Mouse (Mus musculus): ENCODE results near the gene Tcf7l2.

Tcf7l2 gene

DNA sequence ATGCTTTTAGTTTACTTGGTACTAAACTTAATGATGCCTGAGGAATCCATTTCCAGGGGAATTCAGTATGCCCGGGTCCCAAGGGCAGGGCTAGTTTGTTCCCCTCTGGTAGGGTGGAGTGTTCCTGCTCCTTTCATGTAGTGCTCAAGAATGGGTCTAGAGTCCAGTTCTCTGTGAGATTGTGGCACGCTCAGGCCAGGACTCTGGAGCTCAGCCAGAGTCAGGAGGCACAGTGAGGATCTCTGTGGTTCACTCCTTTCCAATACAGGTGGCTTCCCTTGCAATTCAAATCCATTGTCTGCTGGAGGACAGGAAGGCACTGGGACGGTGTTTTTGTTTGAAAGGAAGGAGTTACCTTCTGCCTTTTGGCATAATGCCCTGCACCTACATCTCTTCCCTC lies 56.2 kb downstream of the Tcf7l2 start:
- peak; percentile 66 for DNase-seq

DNA sequence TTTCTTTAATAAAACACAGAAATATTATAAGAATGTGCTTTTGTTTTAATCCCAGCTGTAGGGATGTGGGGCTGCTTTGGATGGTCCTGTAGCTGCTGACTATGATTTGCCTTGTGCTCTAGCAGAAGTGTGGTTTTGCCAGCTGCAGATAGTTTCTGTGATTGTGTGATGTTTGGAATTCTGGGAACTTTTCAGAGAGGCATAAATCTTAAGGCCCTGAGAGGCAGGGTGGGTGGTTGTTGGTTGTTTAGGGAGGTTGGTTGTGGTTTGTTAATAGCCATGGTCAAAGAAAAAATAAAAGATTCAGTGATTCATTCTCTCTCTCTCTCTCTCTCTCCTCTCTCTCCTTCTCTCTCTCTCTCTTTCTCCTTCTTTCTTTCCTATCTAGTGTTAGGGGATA lies 57.8 kb downstream of the Tcf7l2 start:
- no peak for DNase-seq

DNA sequence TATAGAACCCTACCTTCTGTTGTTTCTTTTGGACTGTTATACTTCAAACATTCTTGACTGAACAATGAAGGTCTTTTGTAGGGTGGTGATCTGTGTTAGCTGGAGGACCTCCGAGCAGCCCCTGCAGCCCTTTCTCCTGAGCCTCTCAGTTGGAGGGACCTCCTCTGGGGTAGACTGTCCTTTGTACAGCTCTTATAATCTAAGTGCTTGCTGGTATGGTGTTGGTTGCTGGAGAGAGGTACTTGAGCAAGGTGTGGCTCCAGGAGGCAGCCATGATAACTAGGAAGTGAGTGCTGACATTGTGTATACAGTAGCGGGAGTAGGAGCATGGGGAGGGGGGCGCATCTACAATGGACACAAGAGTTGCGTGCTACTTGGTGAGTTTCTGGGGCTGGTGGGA lies 58.4 kb downstream of the Tcf7l2 start:
- no peak for DNase-seq

DNA sequence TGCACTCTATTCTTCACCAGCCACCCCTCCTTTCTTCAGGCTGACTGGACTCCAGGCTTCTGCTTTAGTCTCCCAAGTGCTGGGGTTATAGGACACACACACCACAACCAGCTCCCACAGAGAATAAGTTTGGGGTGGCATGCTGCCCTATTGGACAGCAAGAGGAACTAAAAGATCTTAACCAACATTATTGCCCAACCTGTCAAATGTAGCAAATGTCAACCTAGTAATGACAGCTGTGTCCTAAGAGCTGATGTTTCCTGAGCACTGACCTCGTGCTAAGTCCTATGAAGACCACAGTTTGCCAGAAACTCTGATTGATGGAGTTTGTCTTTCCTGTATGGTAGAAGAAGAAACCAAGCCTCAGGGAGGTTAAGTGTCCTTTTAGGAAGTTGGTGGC lies 61.5 kb downstream of the Tcf7l2 start:
- DNase-seq: no peak

DNA sequence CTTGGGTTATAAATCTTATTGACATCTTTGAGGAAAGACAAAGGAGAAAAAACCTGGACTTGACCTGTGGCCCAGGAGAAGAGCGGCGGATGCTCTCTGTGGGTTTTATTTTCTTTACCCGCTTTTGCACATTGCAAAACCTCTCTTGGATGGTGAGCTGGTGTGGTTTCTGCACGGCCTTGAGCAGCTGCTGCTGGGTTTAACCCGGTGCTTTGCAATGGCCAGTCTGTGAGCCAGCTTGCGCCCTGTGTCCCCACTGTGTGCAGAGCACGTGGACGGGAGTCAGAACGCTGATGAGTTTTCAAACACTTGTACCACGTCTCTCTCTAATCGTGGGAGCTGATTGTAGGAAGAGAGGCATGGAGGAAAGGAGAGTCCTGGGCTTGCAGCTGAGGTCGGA lies 62.2 kb downstream of the Tcf7l2 start:
- DNase-seq: no peak

DNA sequence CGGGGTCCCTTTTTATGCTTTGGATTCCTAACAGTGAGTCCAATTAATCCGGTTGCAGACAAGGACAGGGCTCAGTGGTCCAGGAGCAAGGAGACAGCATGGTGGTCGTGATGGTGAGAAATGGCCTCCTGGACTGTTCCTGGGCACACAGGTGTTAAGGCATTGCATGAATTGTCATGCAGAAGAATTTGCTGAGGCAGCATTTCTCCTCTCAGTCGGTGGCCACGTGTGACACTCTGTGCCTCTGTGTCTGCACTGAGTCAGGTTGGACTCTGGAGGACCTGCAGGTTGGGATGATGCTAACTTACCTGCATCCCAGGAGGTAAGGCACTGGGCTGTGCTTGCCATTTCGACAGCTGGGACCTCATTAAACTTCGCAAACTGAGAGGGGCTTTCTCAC lies 63.2 kb downstream of the Tcf7l2 start:
- no peak for DNase-seq

DNA sequence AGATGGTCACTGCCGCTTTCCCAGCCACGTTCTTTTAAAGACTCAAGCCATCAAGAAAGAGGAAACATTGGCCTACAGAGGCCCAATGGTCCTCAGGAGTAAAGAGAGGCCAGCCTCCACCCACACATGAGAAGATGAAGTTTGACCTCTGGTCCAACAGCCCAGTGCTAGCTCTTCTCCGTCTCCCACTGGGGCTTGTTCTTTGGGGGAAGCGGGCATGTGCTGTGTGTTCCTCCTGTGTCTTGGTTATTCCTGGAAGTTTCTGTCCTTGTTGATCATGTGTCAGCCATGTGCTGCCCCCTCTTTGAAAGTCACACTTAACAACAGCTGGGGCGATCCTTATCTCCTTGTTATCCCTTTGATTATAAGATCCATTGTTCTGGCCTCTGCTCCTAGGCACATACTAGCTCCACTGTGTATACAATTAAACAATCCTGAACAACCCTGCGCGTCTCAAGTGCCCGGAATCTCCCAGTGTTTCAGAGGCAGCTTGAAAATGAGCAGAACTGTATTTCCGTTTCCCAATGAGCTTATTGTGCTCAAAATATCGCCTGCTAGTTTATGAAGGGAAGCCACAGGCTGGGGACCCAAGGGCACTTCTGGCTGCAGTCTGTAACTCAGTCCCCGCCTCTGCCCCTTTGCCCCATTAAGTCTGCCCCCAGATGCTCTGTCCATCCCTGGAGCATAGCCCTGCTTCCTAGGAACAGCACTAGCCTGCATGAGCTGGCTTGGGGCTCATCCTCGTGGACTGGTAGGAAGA lies 65.0 kb downstream of the Tcf7l2 start:
- DNase-seq: peak; percentile 39

DNA sequence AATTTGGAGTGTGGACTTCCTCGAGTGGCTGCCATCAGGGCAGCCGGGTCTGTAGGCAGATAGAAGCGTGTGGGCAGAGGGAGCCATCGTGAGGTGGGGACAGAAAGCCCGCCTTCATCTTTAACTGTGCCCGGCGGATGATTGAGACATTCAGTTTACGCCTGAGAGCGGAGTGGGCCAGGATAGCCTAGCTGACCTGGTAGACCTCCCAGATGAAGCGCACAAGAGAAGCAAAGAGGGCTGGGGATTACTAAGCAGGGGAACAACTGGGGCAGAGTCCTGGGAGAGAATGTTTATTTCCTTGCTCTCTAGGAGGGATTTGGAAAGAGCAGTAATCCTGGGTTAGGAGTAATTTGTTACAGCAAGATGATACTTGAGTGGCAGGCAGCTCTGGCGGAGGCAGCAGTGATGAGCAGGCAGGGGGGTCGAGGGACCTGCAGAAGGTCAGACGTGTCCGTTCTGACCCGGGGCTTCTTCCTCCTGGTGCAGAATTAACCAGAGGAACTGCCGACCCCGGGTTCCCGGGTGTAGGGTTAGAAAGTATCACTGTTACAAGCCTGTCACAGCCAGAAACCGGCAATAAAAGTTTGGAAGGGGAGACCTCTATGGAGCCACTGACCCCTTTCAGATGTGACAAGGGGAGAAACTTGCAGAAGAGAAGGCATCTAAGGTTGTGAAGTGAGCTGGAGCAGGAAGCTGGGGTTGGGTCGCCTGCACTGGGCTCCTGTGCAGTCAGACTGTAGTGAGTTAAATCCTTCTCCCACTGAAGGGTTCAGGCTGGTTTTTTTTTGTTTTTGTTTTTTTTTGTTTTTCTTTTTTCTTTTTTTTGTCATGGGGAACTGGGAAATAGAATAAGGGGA lies 65.8 kb downstream of the Tcf7l2 start:
- DNase-seq: no peak

DNA sequence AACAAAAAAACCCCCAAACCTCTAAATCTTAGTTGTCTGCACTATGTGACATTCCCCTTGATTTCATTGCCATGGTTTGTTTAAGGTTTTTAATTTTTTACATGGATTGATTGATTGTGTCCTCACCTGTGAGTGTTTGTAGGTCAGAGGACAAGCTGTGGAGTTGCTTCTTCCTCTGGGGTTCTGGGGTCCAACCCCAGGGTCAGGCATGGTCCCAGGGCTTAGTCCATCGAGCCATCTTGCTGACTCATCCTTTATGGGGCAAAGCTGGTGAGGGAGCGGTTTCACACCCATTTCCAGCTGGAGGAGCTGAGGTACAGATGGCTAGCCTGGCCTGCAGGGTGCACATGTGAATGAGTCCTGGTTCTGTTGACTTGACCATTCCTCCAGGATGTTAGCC lies 66.7 kb downstream of the Tcf7l2 start:
- no peak for DNase-seq

DNA sequence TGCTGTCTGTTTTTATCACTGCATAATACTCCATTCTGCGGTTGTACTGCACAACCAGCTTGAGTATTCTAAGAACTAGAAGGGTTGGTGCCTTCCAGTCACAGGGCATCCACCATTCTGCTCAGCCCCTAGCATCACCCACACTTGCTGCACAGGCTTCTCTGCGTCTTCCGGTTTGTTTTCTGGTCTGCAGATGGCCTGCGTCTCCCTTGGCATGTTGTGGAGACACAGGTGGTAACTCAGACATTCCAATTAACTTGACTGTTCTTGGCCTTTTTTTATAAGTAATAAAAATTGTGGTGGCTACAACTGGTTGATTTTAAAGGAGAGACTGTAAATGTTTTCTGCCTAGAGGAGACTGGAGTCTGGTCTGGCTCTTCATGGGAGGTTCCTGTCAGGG lies 67.9 kb downstream of the Tcf7l2 start:
- DNase-seq: no peak

DNA sequence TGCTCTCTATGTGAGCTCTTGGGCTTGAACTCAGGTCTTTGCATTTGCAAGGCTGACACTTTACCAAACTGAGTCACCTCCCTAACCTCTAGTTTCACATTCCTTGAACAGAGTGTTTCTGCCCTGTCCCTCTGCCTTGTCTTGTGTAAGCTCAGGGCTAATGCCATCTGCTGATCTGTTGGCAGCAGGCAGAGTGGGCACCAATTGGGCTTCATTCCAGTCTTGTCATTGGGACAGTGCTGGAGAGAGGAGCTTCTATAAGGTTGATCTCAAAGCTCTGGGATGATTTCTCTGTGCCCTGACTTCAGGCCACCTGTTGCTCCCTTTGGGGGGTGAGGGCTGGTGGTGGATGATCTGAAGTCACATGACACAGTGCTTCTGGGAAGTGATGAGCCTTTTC lies 70.6 kb downstream of the Tcf7l2 start:
- no peak for DNase-seq

DNA sequence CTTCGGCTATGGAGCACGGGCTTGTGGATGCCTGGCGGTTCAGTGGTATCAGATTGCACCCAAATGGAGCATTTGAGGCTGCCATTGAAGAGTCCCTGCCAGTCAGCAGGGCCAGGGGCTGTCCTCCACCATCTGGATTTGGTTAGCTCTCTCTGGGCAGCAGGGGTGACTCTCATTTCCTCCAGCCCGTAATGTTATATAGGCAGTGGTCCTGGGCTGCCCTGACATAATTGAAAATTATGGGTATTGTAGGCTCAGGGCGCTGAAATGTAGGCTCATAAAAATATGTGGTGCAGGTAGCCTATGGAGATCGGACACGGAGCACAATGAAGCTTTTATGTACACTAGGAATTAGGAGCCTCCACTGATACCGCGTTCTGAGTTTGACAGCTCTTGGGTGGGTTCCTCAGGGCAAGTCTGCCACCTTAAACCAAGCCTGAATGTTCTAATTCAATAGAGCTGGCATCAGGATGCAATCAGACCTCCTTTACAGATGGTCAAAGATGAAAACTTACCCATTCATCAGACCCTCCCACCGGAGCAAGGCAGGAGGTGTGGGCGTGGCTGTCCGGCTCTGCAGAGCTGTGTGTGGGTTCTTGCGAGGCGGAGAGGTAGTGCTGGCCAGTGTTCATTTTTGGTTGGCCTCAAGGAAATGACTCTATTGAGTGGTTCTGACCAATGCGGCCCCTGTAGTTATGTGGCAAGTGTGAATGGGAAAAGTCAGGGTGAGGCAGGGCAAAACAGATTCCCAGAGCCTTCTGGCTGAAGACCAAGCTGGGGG lies 73.6 kb downstream of the Tcf7l2 start:
- DNase-seq: no peak

DNA sequence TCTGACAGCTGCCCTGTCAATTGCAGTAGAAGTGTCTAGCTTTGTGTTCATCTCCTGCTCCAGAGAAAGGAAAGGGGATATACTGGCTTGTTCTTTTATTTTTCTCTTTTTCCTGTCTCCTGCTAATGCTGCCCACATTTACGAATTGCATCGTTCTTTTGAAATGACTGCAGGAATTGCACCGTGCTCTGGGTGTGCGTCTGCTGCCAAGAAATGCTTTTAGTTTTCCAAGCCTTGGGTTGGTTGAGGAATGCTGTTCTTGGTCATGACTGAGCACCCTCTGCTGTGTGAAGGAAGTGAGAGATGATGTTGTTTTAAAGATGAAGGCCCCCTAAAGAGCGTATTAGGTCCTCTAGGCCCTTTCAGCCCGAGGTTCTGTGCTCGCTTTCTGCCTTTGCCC lies 75.4 kb downstream of the Tcf7l2 start:
- DNase-seq: no peak

DNA sequence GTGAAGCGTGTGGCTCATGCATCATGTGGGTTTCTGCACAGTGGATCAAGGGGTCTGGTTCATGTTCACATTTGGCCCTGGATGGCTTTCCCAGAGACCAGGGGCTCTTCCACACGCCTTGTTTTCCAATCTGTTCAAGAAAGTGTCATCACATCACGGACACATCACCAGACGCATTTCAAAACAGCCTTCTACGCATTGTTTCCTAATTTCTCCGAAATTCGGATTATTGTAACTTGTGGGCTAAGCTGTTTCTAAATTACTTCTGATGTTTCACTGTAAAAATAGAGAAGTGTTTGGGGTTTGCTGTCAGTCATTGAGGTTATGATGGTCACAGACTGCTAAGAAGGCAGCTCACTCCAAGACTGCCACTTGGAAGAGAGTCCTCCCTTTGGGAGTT lies 78.6 kb downstream of the Tcf7l2 start:
- DNase-seq: no peak

DNA sequence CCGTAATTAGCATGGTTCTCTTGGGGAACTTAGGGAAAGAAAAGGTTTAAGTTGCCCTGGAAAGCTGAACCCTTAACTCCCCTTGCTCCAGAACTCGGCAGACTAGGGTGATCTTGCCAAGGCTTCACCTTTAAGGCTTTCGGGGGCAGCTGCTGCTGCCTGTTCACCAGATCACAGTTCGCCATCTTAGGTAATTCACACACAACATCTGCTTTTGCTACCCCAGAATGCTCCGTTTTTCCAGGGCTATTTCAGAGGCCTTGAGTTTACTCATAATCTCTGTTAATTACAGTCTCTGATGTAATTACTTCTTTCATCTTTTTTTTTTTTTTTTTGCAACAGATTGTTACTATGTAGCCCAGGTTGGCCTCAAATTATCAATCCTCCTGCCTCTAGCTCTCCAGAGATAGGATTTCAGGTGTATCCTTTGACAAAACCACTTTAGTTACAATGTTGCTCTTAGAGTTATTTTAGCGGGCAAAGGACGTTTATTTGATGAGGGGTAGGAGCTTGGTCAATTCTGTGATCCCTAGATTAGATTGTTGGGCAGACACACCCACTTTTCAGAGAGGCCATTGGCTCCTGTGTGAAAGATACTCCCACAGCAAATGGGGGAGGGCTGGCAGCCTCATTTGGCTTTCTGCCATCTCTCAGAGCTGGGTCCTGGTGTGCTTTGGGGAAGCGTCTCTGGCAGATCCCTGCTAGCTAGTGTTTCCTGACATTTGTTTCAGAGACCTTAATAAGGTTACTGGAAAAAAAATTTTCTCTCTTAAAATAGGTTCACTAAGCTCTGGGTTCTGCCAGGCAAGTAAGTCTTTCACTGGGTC lies 83.6 kb downstream of the Tcf7l2 start:
- DNase-seq: peak; percentile 22

DNA sequence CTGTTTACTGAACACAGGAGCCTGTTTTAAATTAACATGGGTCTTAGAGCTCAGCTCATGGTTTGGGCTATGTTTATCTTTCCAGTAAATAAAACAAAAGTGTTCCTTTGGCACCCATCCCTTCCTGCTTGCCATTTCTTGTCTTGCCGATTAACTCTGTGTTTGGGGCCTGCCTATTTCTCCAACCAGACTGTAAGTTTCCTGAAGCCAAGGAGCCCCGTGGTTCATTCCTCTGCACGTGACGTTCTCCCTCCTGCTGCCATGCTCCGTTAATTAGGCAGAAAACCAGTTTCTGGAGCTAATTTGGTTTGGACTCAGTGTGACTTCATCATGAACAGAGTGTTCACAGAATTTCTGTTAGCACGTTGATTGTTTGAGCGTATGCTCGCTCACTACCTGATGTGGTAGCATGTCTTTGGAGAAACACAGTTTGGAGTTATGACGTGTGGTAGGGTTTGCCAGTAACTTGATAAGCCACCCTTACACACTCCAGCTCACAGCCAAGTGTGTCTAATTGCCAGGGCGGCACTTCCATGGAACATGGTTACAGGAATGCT lies 84.4 kb downstream of the Tcf7l2 start:
- DNase-seq: peak; percentile 34

DNA sequence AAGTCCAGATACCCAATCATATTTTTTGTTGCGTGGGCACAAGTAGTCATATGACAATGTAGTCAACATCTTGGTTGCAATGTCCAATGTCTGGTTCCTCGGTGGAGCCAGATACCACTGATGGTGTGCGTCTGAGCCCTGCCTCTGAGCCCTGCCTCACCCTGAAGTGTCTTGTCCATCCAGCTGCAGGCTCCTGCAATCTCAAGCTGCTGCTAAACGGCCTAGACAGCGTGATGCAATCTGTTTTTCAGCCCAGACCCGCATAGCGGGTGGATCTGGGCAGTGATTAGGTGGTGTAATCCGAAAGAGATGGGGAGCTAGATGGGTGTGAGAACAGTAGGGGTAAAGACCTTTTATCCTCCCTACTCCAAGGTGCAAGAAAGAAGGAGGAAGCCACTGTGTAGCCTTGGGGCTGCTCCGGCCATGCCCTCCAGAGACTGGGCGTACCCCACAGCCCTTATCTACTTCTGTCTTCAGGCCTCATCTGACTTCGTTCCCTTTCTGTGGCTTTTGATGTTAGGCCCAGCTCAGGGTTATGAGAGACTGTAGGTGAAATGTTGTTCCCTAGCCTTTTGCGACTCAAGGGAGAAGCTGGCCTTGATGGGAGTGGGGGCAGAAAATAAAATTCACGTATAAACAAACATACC lies 86.1 kb downstream of the Tcf7l2 start:
- no peak for DNase-seq

DNA sequence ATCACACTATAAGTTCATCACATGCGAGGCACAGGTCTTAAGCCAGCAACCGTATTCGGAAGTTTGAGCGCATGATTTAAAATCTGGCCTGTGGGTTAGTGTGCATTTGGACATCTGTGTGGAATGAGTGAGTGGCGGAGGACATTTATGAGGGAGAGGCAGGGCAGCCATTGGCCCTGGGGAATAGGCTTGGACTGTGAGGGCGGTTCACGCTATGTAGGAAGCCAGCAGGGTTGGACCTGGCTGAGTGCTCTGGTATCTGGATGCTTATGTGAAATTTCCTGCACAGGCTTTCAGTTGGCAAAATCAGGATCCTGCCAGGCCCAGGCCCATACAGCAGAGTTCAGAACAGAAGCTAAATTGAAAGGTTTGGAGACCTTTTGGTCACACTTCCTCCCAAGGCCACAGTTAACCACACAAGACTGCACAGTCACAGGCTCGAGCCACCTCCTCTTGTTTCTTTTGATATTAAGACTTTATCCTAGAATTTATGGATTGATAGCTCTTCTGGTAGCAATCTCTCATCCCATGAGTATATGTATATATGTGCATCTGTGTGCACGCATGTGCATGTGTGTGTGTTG lies 89.4 kb downstream of the Tcf7l2 start:
- DNase-seq: no peak

DNA sequence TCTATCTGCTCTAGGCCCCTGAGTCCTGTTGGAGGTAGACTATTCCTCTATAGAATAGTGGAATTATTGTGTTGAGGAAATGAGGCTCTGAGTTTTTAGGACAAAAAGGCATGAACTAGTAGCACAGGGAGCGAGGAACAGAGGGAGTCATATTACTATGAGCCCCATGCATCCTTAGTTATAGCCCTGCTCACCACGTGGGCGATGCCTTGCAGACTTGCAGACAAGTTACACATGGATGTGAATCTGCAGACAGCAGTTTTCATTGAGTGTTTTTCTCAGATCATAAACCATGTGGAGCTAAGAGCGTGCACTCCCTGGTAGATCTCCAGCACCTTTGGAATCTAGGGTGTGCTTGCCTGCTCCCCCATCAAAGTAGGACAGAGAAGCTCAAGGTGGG lies 90.5 kb downstream of the Tcf7l2 start:
- no peak for DNase-seq

DNA sequence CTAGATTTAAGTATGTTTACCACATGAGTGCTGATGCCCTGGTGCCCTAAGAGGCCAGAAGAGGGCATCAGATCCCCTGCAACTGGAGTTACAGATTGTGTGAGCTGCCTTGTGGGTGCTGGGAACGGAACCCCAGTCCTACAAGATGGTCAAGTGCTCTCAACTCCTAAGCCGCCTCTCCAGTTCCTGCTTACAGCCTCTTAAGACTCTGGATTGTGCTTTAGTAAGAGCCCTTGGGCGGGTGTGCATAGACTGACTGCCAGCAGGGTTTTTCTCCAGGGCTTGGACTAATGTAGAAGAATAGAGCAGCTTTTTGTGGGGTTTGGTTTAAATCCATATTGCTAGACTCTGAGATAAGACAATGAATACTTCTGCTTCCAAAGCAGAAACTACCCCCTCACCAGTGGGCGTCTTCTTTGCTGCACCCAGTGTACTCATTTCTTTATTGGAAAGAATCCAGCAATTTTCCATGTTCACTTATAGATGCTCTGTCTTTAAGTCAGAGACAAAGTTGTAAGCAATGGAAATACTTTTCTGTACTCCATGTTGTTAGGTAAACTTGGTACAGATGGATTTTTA lies 92.3 kb downstream of the Tcf7l2 start:
- DNase-seq: no peak
